Mouse (Mus musculus) heart, postnatal 25 days (tissue): ENCODE data around the gene Celf2. TPM values are rescaled to one million over a fixed set of nuclear protein-coding genes. Genes with fewer than 3 reads are reported as not detected.

ENCODE experiments used
- DNase-seq: peaks from one replicate; pipeline ENCODE4 v3.0.0; 2022; ENCODE audit warnings: low spot score
- intact Hi-C: fragments of 180-260 bp; cut with DNase I; formaldehyde crosslinking; loops from one replicate; pipeline ENCODE4 v1.15.1; 2025
- total RNA-seq, 2 experiments: library from RNA; stranded (reverse); gene quantifications; 2 replicates each; pipeline ENCODE4 v1.2.3; 2021

Gene Celf2
- total RNA-seq, 2 experiments from 2014 or later = 63.1 to 72.7 TPM

DNA sequence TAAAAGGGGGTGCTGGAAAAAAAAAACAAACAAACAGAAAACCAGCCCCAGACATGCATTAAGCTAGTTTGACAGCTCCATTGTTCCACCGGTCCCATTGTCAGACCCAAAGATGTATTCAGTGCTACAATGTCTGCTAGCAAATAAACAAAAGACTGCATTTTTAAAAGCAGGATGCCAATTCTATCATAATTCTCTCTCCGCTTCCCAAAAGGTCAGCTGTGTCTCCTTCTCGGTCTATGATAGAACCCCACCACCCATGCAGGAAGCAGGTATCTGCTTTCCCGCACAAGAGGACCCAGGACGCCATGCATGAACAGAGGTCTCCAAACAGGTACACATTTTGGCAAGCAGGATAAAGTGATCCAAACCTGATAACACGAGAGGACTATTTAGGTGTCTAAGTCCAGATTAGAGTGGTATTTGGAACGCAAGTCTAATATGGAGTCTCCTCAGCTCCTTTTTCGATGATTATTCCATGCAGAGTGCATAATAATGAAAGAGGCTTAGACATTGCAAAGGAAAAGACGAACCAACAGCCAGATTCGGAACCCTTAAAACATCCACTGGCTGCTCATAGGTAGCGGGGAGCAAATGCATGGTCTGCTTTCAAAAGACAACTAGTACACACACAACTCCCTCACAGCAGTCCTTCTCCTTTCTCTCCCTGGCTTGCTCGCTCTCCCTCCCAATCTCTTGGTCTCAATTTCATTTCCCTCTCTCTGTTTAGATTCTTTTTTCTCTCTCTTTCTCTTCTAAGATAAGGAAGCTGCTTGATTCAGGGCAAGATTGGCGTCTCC is 625.2 kb downstream of the Celf2 start:
- intact Hi-C loops = no loop called here

DNA sequence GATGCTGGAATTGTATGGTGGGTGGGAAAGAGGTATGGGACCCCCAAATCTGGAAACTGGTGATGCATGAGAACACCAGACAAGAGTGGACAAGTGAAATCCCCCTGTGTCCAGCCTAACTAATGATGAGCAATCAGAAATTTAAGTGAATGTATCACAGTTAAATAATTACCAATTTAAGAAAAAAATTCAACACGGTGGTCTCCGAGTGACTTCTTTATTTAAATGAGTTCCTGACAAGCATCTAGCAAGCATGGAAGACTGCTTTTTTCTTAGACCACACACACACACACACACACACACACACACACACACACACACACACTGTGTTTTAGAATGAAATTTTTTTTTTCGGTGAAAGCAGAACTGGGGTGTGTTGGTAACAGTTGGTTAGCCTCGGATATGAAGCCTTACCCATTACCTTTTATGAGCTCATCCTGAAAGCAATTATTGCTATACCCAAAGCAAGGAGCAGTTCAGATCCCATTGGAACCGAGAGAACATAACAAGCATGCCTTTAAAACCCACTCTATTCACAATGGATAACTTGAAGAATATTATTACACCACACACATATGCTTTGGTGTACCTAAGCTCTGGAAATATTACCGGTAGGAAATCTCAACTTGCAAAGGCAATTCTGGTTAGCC is 627.0 kb downstream of the Celf2 start:
- intact Hi-C loops = no loop called here
- no peak for DNase-seq

More for the DNA sequence above, 625.2 kb downstream of the Celf2 start:
- DNase-seq = no peak

DNA sequence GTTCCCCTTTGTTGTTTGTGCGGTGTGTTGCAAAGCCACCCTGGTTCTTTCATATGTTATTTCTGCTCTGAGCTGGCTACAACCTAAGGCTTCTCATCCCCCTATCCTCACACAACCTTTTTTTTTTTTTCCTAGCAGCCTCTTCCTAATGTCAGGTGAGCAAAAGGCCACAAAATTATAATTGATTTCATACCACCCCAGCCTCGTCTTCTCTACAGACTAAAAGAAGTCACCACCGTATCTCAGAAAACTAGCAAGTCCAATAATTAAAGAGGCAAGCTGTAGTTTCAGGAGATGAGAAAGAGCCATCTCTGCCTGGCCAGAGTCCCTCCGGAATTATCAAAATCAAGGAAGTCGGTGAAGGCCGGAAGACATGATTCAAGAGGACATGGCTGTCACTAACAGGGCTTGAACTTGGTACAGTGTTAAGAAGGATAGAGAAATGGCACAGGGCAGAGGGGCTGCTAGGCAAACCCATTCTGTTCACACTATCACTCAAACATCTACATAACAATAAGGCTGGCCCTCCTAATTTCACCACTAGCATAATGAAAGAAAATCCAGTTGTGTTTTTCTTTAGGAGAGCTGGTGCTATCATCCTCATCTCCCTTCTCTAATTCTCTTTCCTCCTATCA is 628.3 kb downstream of the Celf2 start:
- intact Hi-C loops = no loop called here
- DNase-seq = no peak

DNA sequence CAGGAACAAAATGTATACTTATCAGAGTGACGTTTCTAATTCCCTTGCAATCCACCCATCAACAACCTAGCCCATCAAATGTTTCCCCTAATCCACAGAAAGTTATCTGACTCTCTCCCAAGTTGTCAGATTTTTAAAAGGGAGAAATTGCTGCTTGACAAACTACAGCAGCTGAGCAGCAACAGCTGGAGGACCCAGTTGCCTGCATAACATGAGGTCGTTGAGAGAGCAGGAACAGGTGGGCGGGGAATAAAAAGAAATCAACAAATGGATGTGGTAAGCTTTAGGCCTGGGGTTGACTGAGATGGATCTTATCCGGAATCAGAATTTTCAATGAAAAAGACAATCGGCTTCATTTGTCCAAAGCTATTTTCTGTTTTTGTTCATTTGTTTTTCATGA is 632.3 kb downstream of the Celf2 start:
- intact Hi-C loops = no loop called here
- no peak for DNase-seq

DNA sequence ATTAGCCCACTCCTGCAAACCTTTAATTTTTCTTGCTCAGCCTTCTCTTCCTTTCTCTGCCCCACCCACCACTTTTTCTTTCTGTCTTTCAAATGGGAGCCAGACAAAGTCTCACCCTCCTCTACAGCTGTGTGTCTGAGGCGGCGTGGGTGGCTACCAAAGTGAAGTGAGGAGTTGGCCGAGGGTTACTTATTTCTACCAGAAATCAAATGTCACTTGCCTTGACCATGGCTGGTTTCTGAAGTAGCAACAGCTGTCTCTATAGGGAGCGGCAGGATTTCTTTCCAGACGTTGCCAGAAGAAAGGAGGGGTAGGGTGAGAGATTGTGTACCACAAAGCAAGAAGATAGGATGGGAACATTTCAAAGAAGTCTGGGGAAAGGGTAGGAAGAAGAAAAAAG is 632.8 kb downstream of the Celf2 start:
- intact Hi-C loops = no loop called here
- no peak for DNase-seq

DNA sequence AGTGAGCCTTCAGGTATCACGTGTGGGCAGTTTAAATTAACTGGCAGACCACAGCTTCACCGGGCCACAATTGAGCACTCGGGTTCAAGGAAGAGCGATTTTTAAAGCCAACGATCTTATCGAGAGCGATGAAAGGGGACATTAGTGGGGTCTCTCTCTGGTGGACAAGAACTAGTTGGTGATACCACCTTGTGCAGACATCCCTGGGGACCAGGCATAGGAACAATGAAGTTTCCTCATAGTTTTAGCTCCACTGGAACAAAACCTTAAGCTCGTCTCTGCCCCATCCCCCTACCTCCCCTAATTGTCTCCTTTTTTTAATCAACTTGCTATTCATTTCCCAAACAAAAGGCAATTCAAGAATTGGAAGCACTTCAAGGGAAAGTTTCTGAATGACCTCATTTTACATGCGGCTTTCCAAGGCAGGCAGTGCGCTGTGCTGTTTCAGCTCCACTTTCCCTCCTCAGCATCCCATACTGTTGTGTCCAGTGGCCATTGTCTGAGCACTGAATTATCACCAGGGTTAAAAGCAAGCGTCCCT is 634.2 kb downstream of the Celf2 start:
- DNase-seq = no peak
- intact Hi-C loops = no loop called here

- DNase-seq = no peak
- intact Hi-C loops = no loop called here
Observed at GRCm38 (mm10) chr2:6874266-6874955, 635.0 kb downstream of the Celf2 start.

DNA sequence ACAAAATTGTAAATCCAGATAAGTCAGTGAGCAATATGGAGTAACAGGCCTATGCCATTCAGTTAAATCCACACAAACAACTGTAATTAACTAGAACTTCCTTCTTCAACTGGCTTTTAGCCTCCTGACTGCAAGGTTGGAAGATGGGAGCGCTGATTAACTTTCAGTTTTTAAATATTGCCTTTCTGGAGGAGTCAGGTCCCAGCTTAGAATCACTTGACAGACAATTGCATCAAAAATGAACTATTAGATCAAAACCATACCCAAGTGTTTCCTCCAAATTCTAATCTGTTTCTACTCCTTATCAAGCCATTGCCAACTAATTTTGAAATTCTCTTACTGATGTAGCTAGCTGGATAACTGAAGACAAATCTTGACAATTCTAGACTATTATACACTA is 635.7 kb downstream of the Celf2 start:
- intact Hi-C loops = no loop called here
- no peak for DNase-seq

DNA sequence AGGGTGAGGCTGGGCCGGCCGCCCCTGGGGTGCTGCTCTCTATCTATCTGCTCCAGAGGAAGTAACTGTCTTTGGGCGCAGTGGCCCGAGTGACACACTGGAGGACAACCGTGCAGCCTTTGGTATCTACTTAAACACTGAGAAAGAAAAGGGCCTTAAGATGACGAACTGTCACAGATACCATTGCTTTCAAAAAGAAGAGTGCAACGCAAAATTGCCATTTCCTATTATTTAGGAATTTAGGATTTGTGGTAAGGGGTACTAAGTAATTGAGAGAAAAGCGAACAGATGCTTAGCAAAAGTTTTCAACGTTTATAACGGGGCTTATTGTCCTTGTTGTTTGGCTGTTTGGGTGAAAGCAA is 636.5 kb downstream of the Celf2 start:
- DNase-seq = no peak
- intact Hi-C loops = no loop called here

GRCm38 (mm10) chr2:6872131-6872893 is 637.1 kb downstream of the Celf2 start:
- peak; percentile 31 for DNase-seq
- intact Hi-C loops = no loop called here

- DNase-seq = no peak
- intact Hi-C loops = no loop called here
Observed at GRCm38 (mm10) chr2:6871281-6872130, 637.9 kb downstream of the Celf2 start.

- intact Hi-C loops = no loop called here
- DNase-seq = no peak
Observed at GRCm38 (mm10) chr2:6869956-6870710, 639.2 kb downstream of the Celf2 start.

DNA sequence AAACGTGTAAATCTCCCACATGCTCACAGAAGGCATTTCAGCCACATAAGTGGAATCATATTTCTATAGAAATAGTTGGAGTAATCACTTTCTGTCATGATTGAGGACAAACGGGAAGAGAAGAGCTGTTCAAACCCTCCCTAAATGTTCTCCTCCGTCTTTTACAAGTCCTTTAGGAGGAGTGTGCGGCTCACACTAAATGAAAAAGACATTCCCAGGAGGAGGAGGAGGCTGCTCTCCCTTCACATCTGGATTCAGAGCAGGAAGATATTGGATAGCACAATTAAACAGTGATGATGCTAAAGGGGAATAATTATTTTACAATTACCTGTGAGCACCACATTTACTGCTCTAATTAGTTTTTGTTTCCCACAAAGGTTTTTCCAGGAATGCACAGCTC is 642.1 kb downstream of the Celf2 start:
- intact Hi-C loops = no loop called here
- DNase-seq = no peak

- no peak for DNase-seq
- intact Hi-C loops = no loop called here
Observed at GRCm38 (mm10) chr2:6865785-6866184, 643.6 kb downstream of the Celf2 start.

GRCm38 (mm10) chr2:6850102-6850644 is 659.2 kb downstream of the Celf2 start:
- no peak for DNase-seq
- intact Hi-C loops = no loop called here

- DNase-seq = no peak
- intact Hi-C loops = no loop called here
Observed at GRCm38 (mm10) chr2:6849388-6849787, 660.0 kb downstream of the Celf2 start.

DNA sequence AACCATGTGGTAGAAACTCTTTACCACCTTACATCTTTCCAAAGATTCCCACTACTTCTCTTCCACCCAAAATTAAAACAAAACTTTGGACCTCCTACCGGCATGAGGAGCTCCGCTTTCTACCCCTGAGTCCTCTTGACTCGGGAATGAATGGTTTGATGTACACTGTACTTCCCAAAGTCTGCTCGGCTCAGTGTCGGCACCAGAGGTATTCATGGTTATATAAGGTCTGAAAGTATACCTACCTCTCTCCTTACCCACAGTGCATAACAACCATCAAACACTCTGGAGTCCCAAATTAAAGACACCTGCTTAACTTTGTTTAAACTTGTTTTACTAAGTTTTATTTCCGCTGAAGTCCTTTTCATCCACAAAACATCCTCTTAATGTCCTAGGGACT is 679.3 kb downstream of the Celf2 start:
- no peak for DNase-seq
- intact Hi-C loops = no loop called here

GRCm38 (mm10) chr2:6827583-6827982 is 681.8 kb downstream of the Celf2 start:
- peak; percentile 7 for DNase-seq
- intact Hi-C loops = no loop called here
